Mouse (Mus musculus): Measurements from ENCODE around the gene Olig3.

- TF ChIP-seq TBP (IDR thresholded peaks at IDR 0.05; ENCODE audit: low read depth, low read length) = no peak
- no peak for TF ChIP-seq POLR2AphosphoS2 (IDR thresholded peaks at IDR 0.05; ENCODE audit: low read length)
- no peak for TF ChIP-seq E2F4 (IDR thresholded peaks at IDR 0.05; ENCODE audit: borderline replicate concordance, low read depth, low read length)
- no peak for TF ChIP-seq EP300 (IDR thresholded peaks at IDR 0.05; ENCODE audit: low read depth in 1 of 2, low read length in 2 of 2)
- no peak for TF ChIP-seq ELF1 (IDR thresholded peaks at IDR 0.05; ENCODE audit: low read depth, low read length)
- no peak for TF ChIP-seq CTCF (IDR thresholded peaks at IDR 0.05 in 2 of 3, conservative IDR thresholded peaks at IDR 0.05 in 1 of 3; ENCODE audit: control insufficient read depth in 1 of 3, insufficient read depth in 1 of 3, low read depth in 2 of 3, low read length in 3 of 3, poor library complexity in 1 of 3, severe bottlenecking in 1 of 3)
- no peak for TF ChIP-seq UBTF (IDR thresholded peaks at IDR 0.05; ENCODE audit: borderline replicate concordance, insufficient read depth, low read depth, low read length)
- TF ChIP-seq POLR2A (IDR thresholded peaks at IDR 0.05; ENCODE audit: control insufficient read depth in 1 of 2, insufficient read depth in 1 of 2, low read depth in 1 of 2, low read length in 2 of 2, poor library complexity in 1 of 2) = no peak
- no peak for TF ChIP-seq MAX (IDR thresholded peaks at IDR 0.05; ENCODE audit: low read length)
- TF ChIP-seq ETS1 (IDR thresholded peaks at IDR 0.05; ENCODE audit: low read depth, low read length) = no peak
- TF ChIP-seq JUND (IDR thresholded peaks at IDR 0.05; ENCODE audit: low read depth, low read length) = no peak
These were observed 6.5 kb downstream of the Olig3 start for GRCm38 (mm10) chr10:19362861-19363260.

All from MEL (cell line).